8 mouse cellular contexts compared by ENCODE assay signal in the genomic region with DNA sequence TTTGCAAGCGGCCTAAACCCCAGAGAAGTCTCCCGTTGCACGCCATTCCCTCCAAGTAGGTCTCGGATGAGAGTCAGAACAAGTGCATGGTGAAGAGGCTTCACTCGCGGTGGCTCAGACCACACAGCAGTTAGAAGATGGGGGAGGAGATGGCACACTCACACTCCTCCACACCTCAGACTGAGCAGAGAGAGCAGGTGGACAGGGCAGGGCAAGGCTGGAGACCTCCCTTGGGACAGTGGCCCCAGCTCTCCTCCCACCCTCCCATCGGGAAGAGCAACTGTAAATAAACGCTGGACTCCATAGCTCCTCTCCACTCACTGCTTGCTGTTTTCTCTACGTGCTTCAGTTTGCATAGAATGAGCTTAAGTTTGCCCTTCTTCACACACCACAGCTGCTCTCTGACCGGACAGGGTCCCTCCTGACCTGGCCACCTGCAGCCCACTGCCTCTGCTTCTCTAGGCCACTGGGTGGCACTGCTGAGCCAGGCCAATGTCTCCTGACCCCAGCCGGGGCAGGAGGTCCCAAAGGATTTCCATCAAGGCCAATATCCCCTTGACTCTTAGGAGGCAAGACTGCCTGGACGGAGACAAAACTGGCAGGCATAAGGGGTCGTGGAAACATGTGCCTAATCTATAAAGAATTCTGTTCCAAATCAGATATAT. TPM values are rescaled to one million over a fixed set of nuclear protein-coding genes. Genes with fewer than 3 reads are reported as not detected.
A peak's percentile ranks its signal among the peaks of the same experiment; 100 is the strongest.
DNase-seq lines count a peak whose midpoint lies in the region; ATAC-seq and TF ChIP-seq lines count a peak whose summit lies in the region.

No protein-coding gene starts in this region.

- peak; percentile 35 for DNase-seq in ovary, postnatal 10 days (ENCODE audit: low spot score)
- no peak for DNase-seq in ovary, adult 18-20 months (ENCODE audit: low spot score)
- peak; percentile 69 for DNase-seq in hindbrain, postnatal 0 days (ENCODE audit: low spot score)
- no peak for DNase-seq in liver, embryonic 14.5 days (ENCODE audit: low read depth in 3 of 3, low spot score in 3 of 3)
- peak; percentile 70 for DNase-seq in neural tube, embryonic 10.5 days (ENCODE audit: extremely low spot score, low spot score)
- DNase-seq in thymus, postnatal 36 days: peak; percentile 65 to 69

- 55% methylated on average over 13 of the region's 13 CpGs for WGBS in hindbrain, postnatal 0 days
- WGBS in liver, embryonic 14.5 days (ENCODE audit: insufficient replicate concordance): 61% methylated on average over 13 of the region's 13 CpGs

- no peak overlapping the region for H3K27ac ChIP-seq in bone marrow macrophage, adult 2 months (ENCODE audit: insufficient read depth, low read depth, low read length)
- H3K27ac ChIP-seq in hindbrain, postnatal 0 days: no peak overlapping the region
- no peak overlapping the region for H3K27ac ChIP-seq in liver, embryonic 14.5 days

- no peak overlapping the region for H3K4me3 ChIP-seq in bone marrow macrophage, adult 2 months (ENCODE audit: insufficient read depth, low read length)
- H3K4me3 ChIP-seq in hindbrain, postnatal 0 days (ENCODE audit: low read length): no peak overlapping the region
- no peak overlapping the region for H3K4me3 ChIP-seq in liver, embryonic 14.5 days (ENCODE audit: insufficient read depth in 1 of 2, low read depth in 2 of 2, low read length in 2 of 2)

- no peak overlapping the region for H3K9ac ChIP-seq in hindbrain, postnatal 0 days (replicated peaks; ENCODE audit: low read length)
- no peak overlapping the region for H3K9ac ChIP-seq in liver, embryonic 14.5 days (replicated peaks)

- ATAC-seq in erythroblast, adult 5-6 weeks (replicated peaks; ENCODE audit: low FRiP score, poor library complexity, severe bottlenecking): 0 out of 2 replicates have a peak, but pooled peaks have one; percentile 51
- peak; percentile 67; the same call in 1 of the 2 replicates for ATAC-seq in hindbrain, postnatal 0 days
- no peak for ATAC-seq in liver, embryonic 14.5 days (ENCODE audit: insufficient read depth)

- no peaks in the 10 kb centered on the region for H3K27me3 ChIP-seq in hindbrain, postnatal 0 days (ENCODE audit: insufficient read depth, low read length)
- H3K27me3 ChIP-seq in liver, embryonic 14.5 days (ENCODE audit: control insufficient read depth, insufficient read depth, low read length): no peaks in the 10 kb centered on the region

- H3K4me1 ChIP-seq in bone marrow macrophage, adult 2 months (ENCODE audit: control insufficient read depth, insufficient read depth, low read length): peaks cover 5% of the 10 kb centered on the region
- H3K4me1 ChIP-seq in hindbrain, postnatal 0 days (ENCODE audit: insufficient read depth, low read length): no peaks in the 10 kb centered on the region
- H3K4me1 ChIP-seq in liver, embryonic 14.5 days (replicated peaks; ENCODE audit: control insufficient read depth in 2 of 2, insufficient read depth in 2 of 2, low read length in 1 of 2): no peaks in the 10 kb centered on the region

- peaks cover 37% of the 10 kb centered on the region; the same call in 1 of the 2 replicates for H3K36me3 ChIP-seq in hindbrain, postnatal 0 days (ENCODE audit: insufficient read depth, low read length)
- peaks cover 2% of the 10 kb centered on the region; the same call in 1 of the 2 replicates for H3K36me3 ChIP-seq in liver, embryonic 14.5 days (replicated peaks; ENCODE audit: control insufficient read depth, insufficient read depth, low read depth)

- no peak for TF ChIP-seq POLR2A in bone marrow macrophage, adult 2 months (IDR thresholded peaks at IDR 0.05; ENCODE audit: borderline replicate concordance, low read depth, low read length)

- H3K9me3 ChIP-seq in hindbrain, postnatal 0 days (ENCODE audit: low read length): no peaks in the 10 kb centered on the region
- H3K9me3 ChIP-seq in liver, embryonic 14.5 days (ENCODE audit: control insufficient read depth, low read length): no peaks in the 10 kb centered on the region

- H3K4me2 ChIP-seq in hindbrain, postnatal 0 days (ENCODE audit: low read depth, low read length): no peak overlapping the region
- no peak overlapping the region for H3K4me2 ChIP-seq in liver, embryonic 14.5 days (ENCODE audit: low read depth)

- TF ChIP-seq CTCF in bone marrow macrophage, adult 2 months (IDR thresholded peaks at IDR 0.05; ENCODE audit: low read depth, low read length): peak; percentile 98
- peak; percentile 96 for TF ChIP-seq CTCF in hindbrain, postnatal 0 days (IDR thresholded peaks at IDR 0.05; ENCODE audit: low read depth)
- TF ChIP-seq CTCF in liver, embryonic 14.5 days (IDR thresholded peaks at IDR 0.05; ENCODE audit: low read depth): peak; percentile 95

- TF ChIP-seq EP300 in liver, embryonic 14.5 days (IDR thresholded peaks at IDR 0.05; ENCODE audit: low read depth): no peak

RNA-seq across cellular contexts. Expression of gene Atp2a3, which starts 34.6 kb away (rescaled TPM):
- polyA plus RNA-seq in bone marrow macrophage, adult 2 months (2012; ENCODE audit: insufficient read depth, insufficient read length, missing spikeins): 6.7 TPM in 2 replicates
- total RNA-seq in erythroblast, adult 5-6 weeks (2015; ENCODE audit: low replicate concordance): 27.0 and 30.7 TPM in 2 replicates
- total RNA-seq in erythroblast, adult 5-6 weeks (2017; ENCODE audit: low replicate concordance): 22.7 and 25.3 TPM in 2 replicates
- total RNA-seq in hindbrain, postnatal 0 days (2014; rRNA removed): 2.4 and 4.6 TPM in 2 replicates
- polyA plus RNA-seq in hindbrain, postnatal 0 days (2015; fragmentation: Nextera tagmentation; extraction: Ambion mirVana): 2.4 and 2.7 TPM in 2 replicates
- polyA plus RNA-seq in liver, embryonic 14.5 days (2012; rRNA removed): 6.4 TPM in 2 replicates
- 6.7 and 7.7 TPM in 2 replicates for polyA plus RNA-seq in liver, embryonic 14.5 days (2014; fragmentation: Nextera tagmentation; extraction: Ambion mirVana)

Comparison
In these comparisons a context has a peak if more than half of its experiments do, and no peak if none do; other contexts are left out.
1. DNase-seq: peak in ovary, postnatal 10 days (single experiment), hindbrain, postnatal 0 days (single experiment), neural tube, embryonic 10.5 days (single experiment) and thymus, postnatal 36 days (2 of 2); none in ovary, adult 18-20 months (single experiment) and liver, embryonic 14.5 days (0 of 3).
2. Peak in every context shown above with its lines, with median percentiles within 50 percentile points of each other: CTCF ChIP-seq.